Mouse (Mus musculus) lung, adult 2 months (tissue): ENCODE measurements at regions not wholly inside any gene's neighbourhood (a gene's known extent, or its start where the extent isn't known, plus 50 kb on each side); places are given as distances from the start of the nearest gene placed in this dataset.

Source experiments
- CTCF ChIP-seq: fragments of 200-500 bp; IDR thresholded peaks from 2 replicates; pipeline ENCODE4 v1.5.1; 2011; ENCODE audit warnings: mild to moderate bottlenecking, low read length, control low read depth; ENCODE audit not compliant: insufficient read depth
- POLR2A ChIP-seq: fragments of 200-500 bp; IDR thresholded peaks from 2 replicates; pipeline ENCODE4 v1.6.1; 2011; ENCODE audit warnings: low read depth, mild to moderate bottlenecking, control low read depth, low read length, borderline replicate concordance; ENCODE audit errors: extremely low read depth

DNA sequence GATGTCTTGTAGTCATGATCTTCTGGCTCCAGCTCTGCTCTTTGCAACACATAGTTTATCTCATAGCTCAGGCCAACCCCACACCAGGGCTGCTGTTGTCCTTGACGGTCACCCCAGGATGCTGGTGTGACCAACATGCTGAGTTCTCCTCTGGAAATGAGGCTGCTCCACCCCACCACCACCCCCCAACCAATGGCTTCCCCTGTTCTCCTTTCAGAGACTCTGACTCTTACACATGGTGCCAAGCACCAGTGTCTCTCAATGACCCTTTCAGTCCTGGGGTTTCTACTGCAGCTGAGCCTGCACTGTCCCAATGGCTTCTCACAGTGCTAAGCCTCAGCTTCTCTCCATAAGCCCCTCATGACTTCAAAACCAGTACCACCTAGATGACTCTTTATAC is 64.0 kb downstream of the Inhbb start:
- TF ChIP-seq CTCF = no peak
- TF ChIP-seq POLR2A = no peak
